Mouse (Mus musculus): Measurements from ENCODE around the gene Gnao1. TPM values are rescaled to one million over a fixed set of nuclear protein-coding genes. Genes with fewer than 3 reads are reported as not detected.

The Gnao1 gene
- polyA plus RNA-seq, 1 experiment: not detected

DNA sequence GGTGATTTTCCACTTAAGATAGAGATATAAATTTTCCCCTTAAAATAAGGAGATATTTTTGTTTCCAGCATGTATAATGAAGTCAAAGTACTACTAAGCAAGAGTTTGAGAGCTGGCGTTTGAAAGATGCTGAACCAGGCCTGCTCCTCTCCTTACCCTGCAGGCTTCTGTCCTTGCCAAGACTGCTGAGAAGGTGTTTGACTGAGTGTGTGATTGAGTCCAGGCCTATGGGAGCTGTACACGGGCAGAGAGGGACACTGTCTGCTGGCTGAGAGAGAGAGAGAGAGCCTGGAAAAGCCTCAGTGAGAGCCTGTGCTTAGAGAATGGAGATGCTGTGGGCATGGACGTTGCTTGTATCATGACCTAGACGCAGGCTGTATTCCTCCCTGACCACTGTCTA is 47.4 kb downstream of the Gnao1 start:
- H3K4me1 ChIP-seq (ENCODE audit: control insufficient read depth, insufficient read depth, low read length): peaks cover 44% of the 10 kb centered on the region
- no peak overlapping the region for H3K4me3 ChIP-seq (ENCODE audit: insufficient read depth, low read depth, low read length)
- no peak overlapping the region for H3K27ac ChIP-seq (ENCODE audit: insufficient read depth, low read depth, low read length)
- TF ChIP-seq POLR2A (IDR thresholded peaks at IDR 0.05; ENCODE audit: insufficient read depth, low read depth, low read length) (no peak), CTCF (IDR thresholded peaks at IDR 0.05; ENCODE audit: insufficient read depth, low read depth, low read length) (no peak)
- 54% methylated on average over 4 of the region's 4 CpGs for WGBS

DNA sequence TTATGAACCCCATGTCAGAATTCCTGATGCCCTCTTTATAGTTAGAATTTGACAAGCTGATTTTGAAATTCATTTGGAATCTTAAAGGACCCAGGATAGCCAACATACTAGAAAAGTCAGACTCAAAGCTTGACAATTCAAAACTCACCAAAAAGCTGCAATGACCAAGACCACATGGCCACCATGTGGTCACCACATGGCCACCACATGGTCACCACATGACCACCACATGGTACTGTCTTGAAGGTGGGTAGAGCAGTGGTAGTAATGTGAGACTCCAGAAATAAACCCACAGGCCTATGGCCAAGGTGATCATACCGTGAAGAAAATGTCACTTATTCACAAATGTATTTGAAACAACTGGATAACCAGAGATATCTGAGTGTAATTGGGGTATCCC is 48.5 kb downstream of the Gnao1 start:
- Histone ChIP-seq H3K4me1 (ENCODE audit: control insufficient read depth, insufficient read depth, low read length) (peaks cover 45% of the 10 kb centered on the region), H3K4me3 (ENCODE audit: insufficient read depth, low read depth, low read length) (no peak overlapping the region), H3K27ac (ENCODE audit: insufficient read depth, low read depth, low read length) (no peak overlapping the region)
- TF ChIP-seq POLR2A (IDR thresholded peaks at IDR 0.05; ENCODE audit: insufficient read depth, low read depth, low read length): no peak
- no peak for TF ChIP-seq CTCF (IDR thresholded peaks at IDR 0.05; ENCODE audit: insufficient read depth, low read depth, low read length)
- 88% methylated on average over 1 of the region's 1 CpGs for WGBS

DNA sequence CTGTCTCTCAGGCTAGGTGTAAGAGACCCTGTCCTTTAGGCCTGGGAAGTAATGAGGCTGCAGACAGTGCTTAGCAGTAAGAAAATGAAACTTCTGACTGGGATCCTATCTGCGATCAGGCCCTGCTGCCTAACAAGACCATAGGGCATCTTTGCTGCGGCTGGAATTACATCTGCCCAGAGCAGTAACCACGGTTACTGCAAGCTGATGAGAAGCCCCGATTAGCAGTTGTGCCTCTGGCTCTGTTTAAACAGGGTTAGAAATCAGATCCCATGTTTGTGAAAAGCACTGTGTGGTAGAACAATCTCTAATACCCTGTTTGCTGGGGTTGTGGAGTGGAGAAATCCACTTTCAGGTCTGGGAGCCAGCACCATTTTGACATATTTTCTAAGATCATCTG is 50.3 kb downstream of the Gnao1 start:
- peaks cover 43% of the 10 kb centered on the region for H3K4me1 ChIP-seq (ENCODE audit: control insufficient read depth, insufficient read depth, low read length)
- TF ChIP-seq CTCF (IDR thresholded peaks at IDR 0.05; ENCODE audit: insufficient read depth, low read depth, low read length): no peak
- no peak for TF ChIP-seq POLR2A (IDR thresholded peaks at IDR 0.05; ENCODE audit: insufficient read depth, low read depth, low read length)
- WGBS: 48% methylated on average over 4 of the region's 4 CpGs
- H3K27ac ChIP-seq (ENCODE audit: insufficient read depth, low read depth, low read length): no peak overlapping the region
- no peak overlapping the region for H3K4me3 ChIP-seq (ENCODE audit: insufficient read depth, low read depth, low read length)

DNA sequence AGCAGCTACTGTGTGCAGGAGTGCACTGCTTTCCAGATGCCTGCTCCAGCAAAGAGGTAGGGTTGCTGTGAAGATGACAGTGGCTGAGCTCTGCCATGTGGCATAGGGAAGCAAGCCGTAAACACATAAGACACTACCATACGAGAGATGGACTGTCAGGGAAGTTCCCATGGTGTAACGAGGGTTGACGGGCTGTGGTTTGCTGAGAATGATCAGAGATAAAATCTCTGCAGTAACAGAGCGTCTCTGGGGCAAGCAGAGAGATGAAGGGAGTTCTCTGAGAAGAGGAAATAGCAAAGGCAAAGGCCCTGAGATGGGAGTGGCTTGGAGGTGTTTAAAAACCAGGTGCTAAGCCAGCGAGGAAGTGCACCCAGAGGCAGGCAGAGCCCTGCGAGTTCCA is 54.3 kb downstream of the Gnao1 start:
- WGBS: 80% methylated on average over 7 of the region's 7 CpGs
- H3K27ac ChIP-seq (ENCODE audit: insufficient read depth, low read depth, low read length): no peak overlapping the region
- TF ChIP-seq POLR2A (IDR thresholded peaks at IDR 0.05; ENCODE audit: insufficient read depth, low read depth, low read length) (no peak), CTCF (IDR thresholded peaks at IDR 0.05; ENCODE audit: insufficient read depth, low read depth, low read length) (no peak)
- H3K4me1 ChIP-seq (ENCODE audit: control insufficient read depth, insufficient read depth, low read length): peaks cover 32% of the 10 kb centered on the region
- H3K4me3 ChIP-seq (ENCODE audit: insufficient read depth, low read depth, low read length): no peak overlapping the region

DNA sequence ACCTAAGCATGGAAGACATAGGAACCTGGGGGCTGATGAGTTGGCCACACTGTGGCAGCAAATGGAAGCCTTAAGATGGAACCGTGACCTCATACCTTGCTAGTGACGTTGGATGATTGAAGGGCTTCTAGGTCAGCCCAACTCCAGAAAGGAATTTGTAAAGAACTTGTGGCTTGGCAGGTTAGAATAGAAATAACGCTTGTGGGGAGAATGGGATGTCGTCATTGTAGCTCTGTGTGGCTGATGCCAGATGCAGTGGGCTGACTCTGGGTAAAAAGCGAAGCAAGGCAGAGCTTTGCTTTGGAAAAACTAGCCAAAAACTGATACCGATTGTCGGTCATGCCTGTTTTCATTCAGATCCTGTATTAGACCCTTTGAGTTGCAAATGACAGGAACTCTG is 56.5 kb downstream of the Gnao1 start:
- peaks cover 18% of the 10 kb centered on the region for H3K4me1 ChIP-seq (ENCODE audit: control insufficient read depth, insufficient read depth, low read length)
- WGBS: 61% methylated on average over 7 of the region's 7 CpGs
- no peak overlapping the region for H3K27ac ChIP-seq (ENCODE audit: insufficient read depth, low read depth, low read length)
- TF ChIP-seq POLR2A (IDR thresholded peaks at IDR 0.05; ENCODE audit: insufficient read depth, low read depth, low read length) (no peak), CTCF (IDR thresholded peaks at IDR 0.05; ENCODE audit: insufficient read depth, low read depth, low read length) (no peak)
- no peak overlapping the region for H3K4me3 ChIP-seq (ENCODE audit: insufficient read depth, low read depth, low read length)

DNA sequence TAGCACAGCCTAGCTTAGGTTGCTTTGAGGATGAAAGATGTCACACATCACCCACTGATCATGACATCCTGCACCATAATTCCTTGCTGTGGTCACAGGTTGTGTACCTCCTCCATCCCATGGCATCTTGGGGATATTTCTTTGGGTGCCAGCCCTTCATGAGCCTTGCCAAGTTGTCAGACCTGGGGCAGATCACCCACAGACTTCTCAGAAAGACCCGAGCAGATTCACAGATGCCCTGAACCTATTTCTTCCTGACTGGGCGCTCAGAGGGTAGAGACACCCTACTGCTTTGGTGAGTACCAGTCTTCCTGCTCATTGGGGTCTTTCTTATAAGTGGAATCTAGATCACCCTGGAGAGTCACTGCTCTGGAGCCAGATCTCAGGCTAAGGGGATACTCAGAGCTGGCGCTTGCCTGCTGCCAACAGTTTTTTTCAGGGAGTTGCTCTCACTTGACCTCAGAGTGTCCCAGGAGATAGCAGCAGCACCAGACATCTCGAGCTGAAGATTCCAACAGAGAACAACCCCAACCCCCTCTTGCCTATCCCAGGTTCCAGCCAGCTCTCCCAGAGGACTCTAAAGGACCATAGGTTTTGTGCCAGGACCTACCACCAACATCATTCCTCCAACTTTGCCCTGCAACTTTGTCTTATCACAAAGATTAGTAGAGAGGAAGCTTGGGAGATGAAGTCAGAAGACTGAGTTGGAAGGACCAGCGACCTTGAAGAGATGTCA is 58.9 kb downstream of the Gnao1 start:
- no peak overlapping the region for H3K4me3 ChIP-seq (ENCODE audit: insufficient read depth, low read depth, low read length)
- WGBS: 84% methylated on average over 5 of the region's 5 CpGs
- TF ChIP-seq CTCF (IDR thresholded peaks at IDR 0.05; ENCODE audit: insufficient read depth, low read depth, low read length) (no peak), POLR2A (IDR thresholded peaks at IDR 0.05; ENCODE audit: insufficient read depth, low read depth, low read length) (no peak)
- peaks cover 8% of the 10 kb centered on the region for H3K4me1 ChIP-seq (ENCODE audit: control insufficient read depth, insufficient read depth, low read length)
- H3K27ac ChIP-seq (ENCODE audit: insufficient read depth, low read depth, low read length): no peak overlapping the region

DNA sequence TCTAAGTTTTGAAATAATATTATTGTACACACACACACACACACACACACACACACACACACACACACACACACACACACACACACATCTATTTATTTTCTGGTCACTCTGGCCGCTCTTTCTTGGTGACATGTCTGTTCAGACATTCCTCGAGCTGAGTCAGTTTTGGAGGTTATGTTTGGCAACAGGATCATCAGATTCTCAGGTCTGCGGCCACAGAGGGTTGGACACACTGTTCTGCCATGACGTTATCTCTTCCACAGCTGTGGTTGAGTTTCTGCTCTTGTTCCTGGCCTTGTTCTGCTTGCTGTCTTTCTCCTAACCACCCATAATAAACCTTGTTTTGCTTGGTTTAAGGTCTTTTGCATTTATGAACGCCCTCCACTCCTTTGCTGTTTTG is 61.5 kb downstream of the Gnao1 start:
- 78% methylated on average over 5 of the region's 5 CpGs for WGBS
- Histone ChIP-seq H3K4me1 (ENCODE audit: control insufficient read depth, insufficient read depth, low read length) (peaks cover 10% of the 10 kb centered on the region), H3K27ac (ENCODE audit: insufficient read depth, low read depth, low read length) (no peak overlapping the region), H3K4me3 (ENCODE audit: insufficient read depth, low read depth, low read length) (no peak overlapping the region)
- TF ChIP-seq CTCF (IDR thresholded peaks at IDR 0.05; ENCODE audit: insufficient read depth, low read depth, low read length): no peak
- TF ChIP-seq POLR2A (IDR thresholded peaks at IDR 0.05; ENCODE audit: insufficient read depth, low read depth, low read length): no peak

DNA sequence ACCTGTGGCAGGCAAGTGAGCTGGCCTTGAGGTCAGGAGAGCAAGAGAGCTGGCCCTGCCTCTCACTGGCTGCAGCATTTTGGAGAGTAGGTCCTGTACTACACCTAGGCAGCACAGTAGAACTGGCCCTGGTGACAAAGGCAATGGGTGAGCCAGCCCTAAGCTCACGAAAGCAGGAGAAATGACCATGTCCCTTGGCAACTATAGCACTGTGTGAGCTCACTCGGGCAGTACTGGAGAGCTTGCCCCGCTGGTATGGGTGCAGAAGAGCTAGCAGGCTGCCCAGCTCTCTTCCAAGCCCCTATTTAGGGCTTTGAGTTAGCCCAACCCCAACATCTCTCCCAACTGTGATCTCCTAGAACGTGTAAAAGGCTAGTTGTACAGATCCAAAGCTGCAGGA is 68.6 kb downstream of the Gnao1 start:
- no peak overlapping the region for H3K4me3 ChIP-seq (ENCODE audit: insufficient read depth, low read depth, low read length)
- TF ChIP-seq CTCF (IDR thresholded peaks at IDR 0.05; ENCODE audit: insufficient read depth, low read depth, low read length) (no peak), POLR2A (IDR thresholded peaks at IDR 0.05; ENCODE audit: insufficient read depth, low read depth, low read length) (no peak)
- H3K27ac ChIP-seq (ENCODE audit: insufficient read depth, low read depth, low read length): no peak overlapping the region
- 63% methylated on average over 4 of the region's 4 CpGs for WGBS
- H3K4me1 ChIP-seq (ENCODE audit: control insufficient read depth, insufficient read depth, low read length): peaks cover 19% of the 10 kb centered on the region

DNA sequence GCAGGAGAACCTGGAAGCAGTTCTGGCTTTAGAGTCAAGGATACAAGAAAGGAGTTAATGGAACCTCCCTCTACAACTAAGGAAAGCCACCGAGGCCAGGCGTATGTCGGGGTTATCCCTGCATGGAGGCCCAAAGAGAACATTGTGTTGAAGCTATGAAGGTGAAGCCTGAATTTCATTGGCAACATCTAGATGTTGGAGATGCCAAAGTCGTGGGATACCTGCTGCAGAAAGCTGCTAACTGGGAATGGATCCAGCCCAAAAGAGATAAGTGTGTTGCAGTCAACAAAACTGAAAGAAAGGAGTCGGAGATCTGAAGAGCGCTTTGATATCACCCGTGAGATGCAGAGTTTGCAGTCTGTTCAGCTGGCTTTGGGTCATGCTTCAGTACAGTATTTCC is 70.2 kb downstream of the Gnao1 start:
- Histone ChIP-seq H3K4me1 (ENCODE audit: control insufficient read depth, insufficient read depth, low read length) (peaks cover 28% of the 10 kb centered on the region), H3K27ac (ENCODE audit: insufficient read depth, low read depth, low read length) (no peak overlapping the region), H3K4me3 (ENCODE audit: insufficient read depth, low read depth, low read length) (no peak overlapping the region)
- TF ChIP-seq CTCF (IDR thresholded peaks at IDR 0.05; ENCODE audit: insufficient read depth, low read depth, low read length) (no peak), POLR2A (IDR thresholded peaks at IDR 0.05; ENCODE audit: insufficient read depth, low read depth, low read length) (no peak)
- 87% methylated on average over 7 of the region's 7 CpGs for WGBS

Measured in olfactory bulb, adult 2 months (tissue).